Mouse (Mus musculus) cortical plate, adult 2 months (tissue): ENCODE results near the gene Ankrd55.

ENCODE experiments used
- CTCF ChIP-seq: fragments of 200-500 bp; IDR thresholded peaks from 2 replicates; pipeline ENCODE4 v1.5.1; 2011; ENCODE audit warnings: mild to moderate bottlenecking, control low read depth, low read length; ENCODE audit not compliant: insufficient read depth; ENCODE audit errors: extremely low read depth
- POLR2A ChIP-seq: fragments of 200-500 bp; IDR thresholded peaks from 2 replicates; pipeline ENCODE4 v1.6.1; 2011; ENCODE audit warnings: mild to moderate bottlenecking, low read length, control low read depth; ENCODE audit not compliant: insufficient read depth; ENCODE audit errors: extremely low read depth

DNA sequence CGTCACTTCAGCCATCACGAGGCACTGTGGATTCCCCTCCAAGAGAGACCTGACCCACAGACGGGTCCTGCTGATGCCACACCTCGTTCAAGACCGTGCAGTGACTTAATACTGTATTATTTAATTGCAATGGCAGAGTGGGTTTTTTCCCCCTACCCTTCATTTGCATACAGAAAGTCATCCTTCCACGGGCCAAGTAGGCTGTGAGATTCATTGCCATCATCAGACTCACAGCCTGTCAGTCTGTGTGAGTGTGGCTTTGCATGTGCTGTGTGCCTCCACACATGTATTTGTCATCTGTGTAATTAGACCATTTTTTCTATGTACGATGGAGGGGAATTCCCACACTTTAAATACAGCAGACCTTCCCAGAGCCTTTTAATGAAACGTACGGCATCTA lies 1.1 kb downstream of the Ankrd55 start:
- TF ChIP-seq CTCF = no peak
- no peak for TF ChIP-seq POLR2A
